Mouse (Mus musculus): ENCODE data around the gene Lrmda.

- TF ChIP-seq MAFK (IDR thresholded peaks at IDR 0.05; ENCODE audit: borderline replicate concordance, low read depth, low read length) (no peak), MEF2A (IDR thresholded peaks at IDR 0.05; ENCODE audit: extremely low read depth, insufficient replicate concordance, low read depth, low read length, poor library complexity, severe bottlenecking) (no peak), CTCF (IDR thresholded peaks at IDR 0.05 in 2 of 3, conservative IDR thresholded peaks at IDR 0.05 in 1 of 3; ENCODE audit: control insufficient read depth in 1 of 3, insufficient read depth in 1 of 3, low read depth in 2 of 3, low read length in 3 of 3, poor library complexity in 1 of 3, severe bottlenecking in 1 of 3) (no peak), CHD1 (IDR thresholded peaks at IDR 0.05; ENCODE audit: low read depth, low read length) (no peak), POLR2A (IDR thresholded peaks at IDR 0.05; ENCODE audit: control insufficient read depth in 1 of 2, insufficient read depth in 1 of 2, low read depth in 1 of 2, low read length in 2 of 2, poor library complexity in 1 of 2) (no peak), UBTF (IDR thresholded peaks at IDR 0.05; ENCODE audit: borderline replicate concordance, insufficient read depth, low read depth, low read length) (no peak), BHLHE40 (IDR thresholded peaks at IDR 0.05; ENCODE audit: borderline replicate concordance, low read depth, low read length) (no peak), RAD21 (IDR thresholded peaks at IDR 0.05; ENCODE audit: low read depth, low read length) (no peak), MXI1 (IDR thresholded peaks at IDR 0.05; ENCODE audit: low read depth, low read length) (no peak)
Observed at GRCm38 (mm10) chr14:22289380-22289922, 269.9 kb downstream of the Lrmda start.
